Mouse (Mus musculus) forebrain, embryonic 14.5 days (tissue): ENCODE measurements at regions not wholly inside any gene's neighbourhood (a gene's known extent, or its start where the extent isn't known, plus 50 kb on each side); places are given as distances from the start of the nearest gene placed in this dataset.
"Not testable (repeated sequence)": the region's sequence is repeated elsewhere in the genome, so short reads cannot be mapped to it uniquely, and the experiment has no call there.

Experiments
- ATAC-seq: fragments of 200-750 bp; cut with Nextera tagmentation; 2 replicates; pipeline ENCODE4 v1.8.0; 2017; ENCODE audit warnings: mild to moderate bottlenecking, moderate library complexity
- DNase-seq: peaks from one replicate; pipeline ENCODE4 v3.0.0-alpha.2; 2015; ENCODE audit warnings: low spot score
- H3K27ac ChIP-seq: fragments of 300-500 bp; sonication (generic); 2 replicates; pipeline ENCODE4 v1.5.1; 2014; ENCODE audit warnings: low read depth, mild to moderate bottlenecking, control low read depth, low read length, moderate library complexity
- H3K27me3 ChIP-seq: fragments of 300-500 bp; sonication (generic); replicated peaks from 2 replicates; pipeline ENCODE4 v1.6.1; 2014; ENCODE audit warnings: low read length, control low read depth, mixed read lengths; ENCODE audit not compliant: control insufficient read depth, insufficient read depth
- H3K36me3 ChIP-seq: fragments of 300-500 bp; sonication (generic); 2 replicates; pipeline ENCODE4 v1.6.1; 2014; ENCODE audit warnings: low read length, control low read depth; ENCODE audit not compliant: control insufficient read depth, insufficient read depth
- H3K4me1 ChIP-seq: fragments of 300-500 bp; sonication (generic); 2 replicates; pipeline ENCODE4 v1.6.1; 2014; ENCODE audit warnings: antibody characterized with exemption, low read length, control low read depth; ENCODE audit not compliant: control insufficient read depth, insufficient read depth
- H3K4me2 ChIP-seq: fragments of 300-500 bp; sonication (generic); 2 replicates; pipeline ENCODE4 v1.6.1; 2014; ENCODE audit warnings: mild to moderate bottlenecking, control low read depth, low read length
- H3K4me3 ChIP-seq: fragments of 300-500 bp; sonication (generic); 2 replicates; pipeline ENCODE4 v1.5.1; 2014; ENCODE audit warnings: low read depth, low read length, control low read depth
- H3K9ac ChIP-seq: fragments of 300-500 bp; sonication (generic); 2 replicates; pipeline ENCODE4 v1.6.1; 2014; ENCODE audit warnings: mild to moderate bottlenecking, low read length, control low read depth, moderate library complexity
- H3K9me3 ChIP-seq: fragments of 300-500 bp; sonication (generic); replicated peaks from 2 replicates; pipeline ENCODE4 v1.6.1; 2016; ENCODE audit warnings: low read length, control low read depth, mixed read lengths; ENCODE audit not compliant: control insufficient read depth
- WGBS: fragments of 180-500 bp; shearing (Covaris S2); extraction: QIAGEN DNeasy Blood & Tissue Kit; methylation state at CpG from one replicate; pipeline ENCODE4 v1.1.7; 2014; 5-methylcytosine and 5-hydroxymethylcytosine counted together

- no peak for ATAC-seq
- H3K27me3 ChIP-seq = no peaks in the 10 kb centered on the region
- 22% methylated on average over 5 of the region's 5 CpGs for WGBS
Observed at GRCm38 (mm10) chr5:129282826-129283225, 186.3 kb downstream of the Adgrd1 start.

GRCm38 (mm10) chr5:129287481-129287880, 190.9 kb downstream of the Adgrd1 start:
- 11% methylated on average over 8 of the region's 8 CpGs for WGBS

More at GRCm38 (mm10) chr5:129282826-129283225, 186.3 kb downstream of the Adgrd1 start:
- no peak overlapping the region for H3K27ac ChIP-seq
- H3K4me1 ChIP-seq = peaks cover 2% of the 10 kb centered on the region
- no peak overlapping the region for H3K4me3 ChIP-seq
- H3K4me2 ChIP-seq = no peak overlapping the region
- H3K36me3 ChIP-seq = no peaks in the 10 kb centered on the region
- H3K9me3 ChIP-seq = no peaks in the 10 kb centered on the region
- DNase-seq = no peak
- H3K9ac ChIP-seq = no peak overlapping the region

DNA sequence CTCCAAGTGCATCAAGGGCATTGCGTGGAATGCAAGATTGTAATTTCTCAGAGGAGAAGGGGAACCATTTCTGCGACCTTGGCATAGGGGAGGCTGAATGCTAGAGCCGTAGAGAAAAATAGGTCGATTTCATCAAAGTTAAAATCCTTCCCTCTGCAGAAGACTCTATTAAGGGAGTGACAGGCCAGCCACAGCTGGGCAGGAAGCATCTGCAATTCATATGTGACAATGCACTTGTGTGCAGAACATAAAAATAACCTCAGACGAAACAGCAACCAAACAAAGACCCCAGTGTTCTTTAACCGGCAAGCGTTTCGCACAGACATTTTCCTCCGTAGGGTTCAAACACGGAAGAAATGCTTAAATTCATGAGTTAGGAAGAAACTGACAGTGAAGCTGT, 196.3 kb downstream of the Adgrd1 start:
- H3K4me3 ChIP-seq, H3K9ac ChIP-seq, H3K36me3 ChIP-seq, H3K27me3 ChIP-seq, H3K9me3 ChIP-seq, DNase-seq, ATAC-seq, H3K27ac ChIP-seq, H3K4me1 ChIP-seq, H3K4me2 ChIP-seq: not testable (repeated sequence)
- WGBS = 78% methylated on average over 10 of the region's 10 CpGs

More at GRCm38 (mm10) chr5:129287481-129287880, 190.9 kb downstream of the Adgrd1 start:
- ATAC-seq (no peak), DNase-seq (peak; percentile 22)
- Histone ChIP-seq H3K27ac (no peak overlapping the region), H3K9ac (no peak overlapping the region), H3K4me1 (no peaks in the 10 kb centered on the region; the same call in 1 of the 2 replicates), H3K4me2 (no peak overlapping the region), H3K27me3 (no peaks in the 10 kb centered on the region), H3K9me3 (no peaks in the 10 kb centered on the region), H3K4me3 (no peak overlapping the region), H3K36me3 (no peaks in the 10 kb centered on the region)

- not testable (repeated sequence) for ATAC-seq, H3K4me3 ChIP-seq, H3K4me2 ChIP-seq, H3K9me3 ChIP-seq, DNase-seq, H3K9ac ChIP-seq, H3K36me3 ChIP-seq, H3K27ac ChIP-seq, H3K27me3 ChIP-seq, H3K4me1 ChIP-seq
- 78% methylated on average over 8 of the region's 8 CpGs for WGBS
Observed at GRCm38 (mm10) chr5:129294861-129295542, 198.5 kb downstream of the Adgrd1 start.

DNA sequence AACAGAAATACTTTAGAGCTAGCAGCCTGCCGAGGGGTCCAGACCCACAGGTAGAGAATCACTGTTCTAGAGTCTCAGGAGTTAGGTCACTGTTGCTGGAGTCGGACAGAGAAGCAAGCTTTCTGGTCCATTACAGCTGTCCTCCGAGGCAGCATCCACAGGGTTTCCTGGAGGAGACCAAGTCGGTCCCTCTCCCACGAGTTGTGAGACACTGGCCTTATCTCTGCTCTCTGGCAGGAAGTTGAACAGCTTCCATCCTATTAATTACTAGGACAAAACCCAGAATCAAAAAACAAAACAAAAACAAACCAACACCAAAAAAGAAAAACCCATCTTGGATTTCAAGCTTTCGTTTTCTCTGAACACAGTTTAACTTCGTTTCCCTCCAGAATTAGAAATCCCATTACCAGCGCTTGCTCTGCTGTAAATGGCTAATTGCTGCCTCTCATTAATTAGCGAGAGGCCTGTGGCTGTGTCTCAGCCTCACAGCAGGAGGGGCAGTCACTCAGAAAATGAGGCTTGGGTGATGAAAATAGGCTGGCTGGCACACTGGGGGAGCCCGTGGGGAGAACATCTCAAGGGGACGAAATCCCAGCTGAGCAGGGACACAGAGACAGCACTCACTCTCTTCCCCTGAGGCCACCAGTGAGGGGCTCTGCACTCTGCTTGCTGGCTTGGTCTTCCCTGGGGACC, 201.3 kb downstream of the Adgrd1 start:
- ATAC-seq = peak; percentile 40

GRCm38 (mm10) chr5:129298646-129299455, 202.2 kb upstream of the Sfswap start:
- Histone ChIP-seq H3K27ac (no peak overlapping the region), H3K4me1 (no peaks in the 10 kb centered on the region), H3K4me3 (no peak overlapping the region), H3K9me3 (no peaks in the 10 kb centered on the region), H3K4me2 (no peak overlapping the region), H3K27me3 (no peaks in the 10 kb centered on the region), H3K9ac (no peak overlapping the region), H3K36me3 (no peaks in the 10 kb centered on the region)
- DNase-seq = no peak
- ATAC-seq = no peak
- WGBS = 11% methylated on average over 11 of the region's 11 CpGs

More for the DNA sequence above, 201.3 kb downstream of the Adgrd1 start:
- peak; percentile 84 for DNase-seq
- no peaks in the 10 kb centered on the region for H3K27me3 ChIP-seq
- H3K9me3 ChIP-seq = no peaks in the 10 kb centered on the region
- no peaks in the 10 kb centered on the region for H3K4me1 ChIP-seq
- 9% methylated on average over 11 of the region's 11 CpGs for WGBS
- H3K27ac ChIP-seq = no peak overlapping the region
- no peaks in the 10 kb centered on the region for H3K36me3 ChIP-seq
- H3K4me2 ChIP-seq = 0 out of 2 replicates have a peak overlapping the region, but pooled peaks have one; percentile 3
- H3K4me3 ChIP-seq = no peak overlapping the region
- no peak overlapping the region for H3K9ac ChIP-seq

GRCm38 (mm10) chr5:129299456-129299765, 201.6 kb upstream of the Sfswap start:
- no peaks in the 10 kb centered on the region for H3K36me3 ChIP-seq
- H3K4me1 ChIP-seq = no peaks in the 10 kb centered on the region
- DNase-seq (no peak), ATAC-seq (no peak)
- H3K9ac ChIP-seq = no peak overlapping the region
- H3K4me2 ChIP-seq = no peak overlapping the region
- no peaks in the 10 kb centered on the region for H3K9me3 ChIP-seq
- no peak overlapping the region for H3K27ac ChIP-seq
- no peaks in the 10 kb centered on the region for H3K27me3 ChIP-seq
- WGBS = 45% methylated on average over 2 of the region's 2 CpGs
- H3K4me3 ChIP-seq = no peak overlapping the region

DNA sequence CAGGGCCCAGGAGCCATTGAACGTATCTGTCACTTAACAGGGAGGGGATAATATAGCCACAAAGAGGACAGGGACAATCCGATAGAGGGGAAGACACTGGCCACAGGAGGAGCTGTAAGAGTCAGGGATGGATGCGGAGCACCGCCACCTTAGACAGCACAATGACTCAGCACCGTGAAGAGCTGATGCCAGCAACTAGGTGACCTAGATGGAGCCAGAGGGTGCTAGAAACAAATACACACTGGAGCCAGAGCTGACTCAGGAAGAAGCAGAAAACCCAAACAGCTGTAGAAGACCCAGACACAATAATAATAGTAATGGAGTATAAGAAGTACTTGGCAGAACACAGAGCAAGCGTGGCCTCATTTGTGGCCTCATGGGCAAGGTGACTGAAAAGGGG, 200.6 kb upstream of the Sfswap start:
- Histone ChIP-seq H3K36me3 (no peaks in the 10 kb centered on the region), H3K27ac (no peak overlapping the region), H3K4me2 (no peak overlapping the region), H3K9me3 (no peaks in the 10 kb centered on the region), H3K4me1 (no peaks in the 10 kb centered on the region), H3K27me3 (no peaks in the 10 kb centered on the region), H3K4me3 (no peak overlapping the region), H3K9ac (no peak overlapping the region)
- 89% methylated on average over 6 of the region's 6 CpGs for WGBS
- DNase-seq (no peak), ATAC-seq (no peak)
